Mouse (Mus musculus) limb, embryonic 11.5 days (tissue): ENCODE data around the gene Samsn1. TPM values are rescaled to one million over a fixed set of nuclear protein-coding genes. Genes with fewer than 3 reads are reported as not detected.
"Not testable (repeated sequence)": the region's sequence is repeated elsewhere in the genome, so short reads cannot be mapped to it uniquely, and the experiment has no call there.

Experiments
- ATAC-seq: fragments of 200-750 bp; cut with Nextera tagmentation; 2 replicates; pipeline ENCODE4 v1.8.0; 2017; ENCODE audit warnings: low read depth; ENCODE audit not compliant: insufficient number of reproducible peaks, low FRiP score, low TSS enrichment
- DNase-seq: peaks from one replicate; pipeline ENCODE4 v3.0.0-alpha.2; 2015; ENCODE audit warnings: low spot score
- H3K27ac ChIP-seq: fragments of 300-500 bp; sonication (generic); replicated peaks from 2 replicates; pipeline ENCODE4 v1.5.1; 2014; ENCODE audit warnings: low read depth, mild to moderate bottlenecking, low read length
- H3K27me3 ChIP-seq: fragments of 300-500 bp; sonication (generic); 2 replicates; pipeline ENCODE4 v1.6.1; 2014; ENCODE audit warnings: mild to moderate bottlenecking, low read length, mixed read lengths; ENCODE audit not compliant: control insufficient read depth, insufficient read depth
- H3K36me3 ChIP-seq: fragments of 300-500 bp; sonication (generic); 2 replicates; pipeline ENCODE4 v1.6.1; 2014; ENCODE audit warnings: mild to moderate bottlenecking, low read length, moderate library complexity, mixed read lengths; ENCODE audit not compliant: control insufficient read depth, insufficient read depth
- H3K4me1 ChIP-seq: fragments of 300-500 bp; sonication (generic); 2 replicates; pipeline ENCODE4 v1.6.1; 2014; ENCODE audit warnings: low read length, mixed read lengths; ENCODE audit not compliant: control insufficient read depth, insufficient read depth
- H3K4me2 ChIP-seq: fragments of 300-500 bp; sonication (generic); 2 replicates; pipeline ENCODE4 v1.6.1; 2014; ENCODE audit warnings: low read depth, mild to moderate bottlenecking, moderate library complexity; ENCODE audit not compliant: severe bottlenecking
- H3K4me3 ChIP-seq: fragments of 300-500 bp; sonication (generic); 2 replicates; pipeline ENCODE4 v1.5.1; 2014; ENCODE audit warnings: low read depth, low read length
- H3K9ac ChIP-seq: fragments of 300-500 bp; sonication (generic); 2 replicates; pipeline ENCODE4 v1.6.1; 2014; ENCODE audit warnings: mild to moderate bottlenecking, low read length
- H3K9me3 ChIP-seq: fragments of 300-500 bp; sonication (generic); 2 replicates; pipeline ENCODE4 v1.6.1; 2016; ENCODE audit warnings: low read length; ENCODE audit not compliant: control insufficient read depth
- WGBS: fragments of 180-500 bp; shearing (Covaris S2); extraction: QIAGEN DNeasy Blood & Tissue Kit; methylation state at CpG from one replicate; pipeline ENCODE4 v1.1.7; 2014; 5-methylcytosine and 5-hydroxymethylcytosine counted together
- polyA plus RNA-seq: library from polyadenylated mRNA; unstranded; fragments of >200 nt; fragmentation: Nextera tagmentation; extraction: Ambion mirVana; gene quantifications from 2 replicates; pipeline ENCODE4 v1.2.1, GENCODE M21; 2014

Gene Samsn1
- polyA plus RNA-seq, 1 experiment from 2014 or later: 1.4 TPM

DNA sequence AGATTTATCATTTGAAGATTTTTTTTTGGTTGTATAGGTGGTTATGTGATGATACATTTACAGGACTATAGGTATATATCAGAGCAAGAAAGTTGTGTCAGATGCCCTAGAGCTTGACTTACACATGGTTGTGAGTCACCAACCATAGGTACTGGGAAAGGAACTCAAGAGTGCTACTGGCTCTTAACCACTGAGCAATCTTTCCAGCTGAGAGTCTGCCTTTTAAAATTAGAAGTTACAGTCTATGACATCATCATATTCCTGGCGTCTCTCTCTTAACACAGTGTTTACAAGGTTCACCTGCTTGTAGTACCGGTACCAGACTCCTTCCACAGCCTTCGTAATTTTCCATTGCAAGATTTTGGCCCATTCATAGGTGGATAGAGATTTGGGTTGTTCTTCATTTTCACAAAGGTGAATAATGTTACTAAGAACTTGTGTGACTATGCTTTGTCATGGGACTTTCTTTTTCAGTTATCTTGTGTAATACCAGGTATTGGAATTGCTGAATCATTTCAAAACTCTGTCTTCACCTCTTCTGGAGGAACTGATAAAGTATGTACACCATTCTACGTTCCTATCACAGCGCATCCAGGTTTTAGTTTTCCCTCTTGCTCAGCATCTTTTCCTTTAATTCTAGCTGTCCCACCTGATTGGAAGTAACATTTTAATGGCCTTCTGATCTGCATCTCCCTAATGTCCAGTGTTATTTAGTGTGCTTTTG, 184.2 kb downstream of the Samsn1 start:
- no peak overlapping the region for H3K27ac ChIP-seq
- no peaks in the 10 kb centered on the region for H3K36me3 ChIP-seq
- ATAC-seq: no peak
- 86% methylated on average over 5 of the region's 5 CpGs for WGBS
- no peak for DNase-seq
- no peaks in the 10 kb centered on the region for H3K4me1 ChIP-seq
- no peaks in the 10 kb centered on the region for H3K9me3 ChIP-seq
- H3K4me2 ChIP-seq: no peak overlapping the region
- H3K4me3 ChIP-seq: no peak overlapping the region
- no peak overlapping the region for H3K9ac ChIP-seq
- H3K27me3 ChIP-seq: no peaks in the 10 kb centered on the region

DNA sequence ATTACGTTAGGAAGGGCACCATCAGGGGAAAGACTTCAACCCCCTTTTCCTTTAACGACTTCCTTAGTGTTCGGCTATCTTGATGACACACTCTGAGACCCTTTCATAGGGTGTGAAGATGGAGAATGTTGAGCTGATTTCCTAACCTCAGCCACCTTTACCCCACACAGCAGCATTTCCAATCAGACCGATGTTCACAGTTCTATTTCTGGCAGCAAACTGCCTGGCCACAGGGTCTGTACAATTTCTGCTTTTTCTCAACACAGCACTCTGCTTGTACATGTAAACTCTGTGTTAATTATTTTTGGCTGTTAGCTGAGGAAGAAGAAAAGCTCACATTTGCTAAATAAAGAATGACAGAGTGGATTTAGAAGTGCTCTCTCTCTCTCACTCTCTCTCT, 190.7 kb downstream of the Samsn1 start:
- DNase-seq: no peak
- no peaks in the 10 kb centered on the region for H3K36me3 ChIP-seq
- H3K9ac ChIP-seq: no peak overlapping the region
- H3K4me1 ChIP-seq: no peaks in the 10 kb centered on the region
- no peak overlapping the region for H3K4me2 ChIP-seq
- no peak overlapping the region for H3K4me3 ChIP-seq
- WGBS: 61% methylated on average over 4 of the region's 4 CpGs
- no peaks in the 10 kb centered on the region for H3K9me3 ChIP-seq
- no peak for ATAC-seq
- no peak overlapping the region for H3K27ac ChIP-seq
- no peaks in the 10 kb centered on the region for H3K27me3 ChIP-seq

GRCm38 (mm10) chr16:75826949-75827348, 195.1 kb downstream of the Samsn1 start:
- H3K9me3 ChIP-seq, H3K27me3 ChIP-seq, H3K27ac ChIP-seq, H3K4me1 ChIP-seq, H3K4me3 ChIP-seq, DNase-seq, H3K9ac ChIP-seq, ATAC-seq, H3K4me2 ChIP-seq, H3K36me3 ChIP-seq: not testable (repeated sequence)

- H3K4me3 ChIP-seq: no peak overlapping the region
- H3K4me1 ChIP-seq: no peaks in the 10 kb centered on the region
- H3K4me2 ChIP-seq: no peak overlapping the region
- H3K27me3 ChIP-seq: no peaks in the 10 kb centered on the region
- H3K27ac ChIP-seq: no peak overlapping the region
- H3K9ac ChIP-seq: no peak overlapping the region
- no peaks in the 10 kb centered on the region for H3K36me3 ChIP-seq
- DNase-seq (no peak), ATAC-seq (no peak)
- no peaks in the 10 kb centered on the region for H3K9me3 ChIP-seq
Measured at GRCm38 (mm10) chr16:75826498-75826897, 195.6 kb downstream of the Samsn1 start.

- 73% methylated on average over 6 of the region's 6 CpGs for WGBS
- ATAC-seq (0 out of 2 replicates have a peak, but pooled peaks have one; percentile 39), DNase-seq (no peak)
- no peak overlapping the region for H3K27ac ChIP-seq
- H3K36me3 ChIP-seq: no peaks in the 10 kb centered on the region
- no peak overlapping the region for H3K4me3 ChIP-seq
- no peaks in the 10 kb centered on the region for H3K4me1 ChIP-seq
- no peak overlapping the region for H3K9ac ChIP-seq
- no peak overlapping the region for H3K4me2 ChIP-seq
- no peaks in the 10 kb centered on the region for H3K27me3 ChIP-seq
- no peaks in the 10 kb centered on the region for H3K9me3 ChIP-seq
Measured at GRCm38 (mm10) chr16:75823226-75823625, 198.9 kb downstream of the Samsn1 start.

GRCm38 (mm10) chr16:75820963-75821362, 201.1 kb downstream of the Samsn1 start:
- Histone ChIP-seq H3K4me1 (no peaks in the 10 kb centered on the region), H3K36me3 (no peaks in the 10 kb centered on the region), H3K27me3 (no peaks in the 10 kb centered on the region), H3K4me2 (no peak overlapping the region), H3K4me3 (no peak overlapping the region), H3K27ac (no peak overlapping the region), H3K9ac (no peak overlapping the region), H3K9me3 (no peaks in the 10 kb centered on the region)
- WGBS: 70% methylated on average over 3 of the region's 3 CpGs
- no peak for ATAC-seq
- no peak for DNase-seq
